Mouse (Mus musculus): ENCODE results near the gene Snrnp70.

DNA sequence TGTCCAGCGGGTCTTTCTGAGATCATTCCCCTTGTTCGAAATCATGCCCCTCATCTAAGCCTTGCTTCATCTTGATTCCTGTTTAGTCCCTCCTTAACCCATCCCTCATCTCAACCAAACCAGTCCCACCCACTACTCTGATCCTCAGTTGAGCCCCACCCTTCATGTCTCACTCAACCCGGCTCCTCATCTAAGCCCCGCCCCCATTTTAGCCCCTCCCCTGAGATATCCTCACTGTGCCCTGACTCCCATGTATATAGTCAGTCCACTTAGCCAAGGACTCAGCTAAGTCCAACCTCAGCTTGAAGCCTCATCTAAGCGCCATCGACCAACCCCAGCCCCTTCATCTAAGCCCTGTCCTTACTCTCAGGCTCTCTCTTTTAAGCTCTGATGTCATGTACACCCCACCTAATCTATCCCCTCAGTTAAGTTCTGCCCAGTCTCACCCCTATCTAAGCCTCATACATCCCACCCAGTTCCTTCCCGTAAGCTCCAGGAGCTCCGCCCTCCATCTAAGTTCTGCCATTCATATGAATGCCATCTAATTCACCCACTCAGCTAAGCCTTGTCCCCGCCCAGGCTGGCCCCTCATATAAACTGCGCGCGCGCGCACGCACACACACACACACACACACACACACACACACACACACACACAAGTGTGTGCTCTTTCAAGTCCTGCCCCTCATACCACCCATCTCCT lies 40.1 kb downstream of the Snrnp70 start:
- TF ChIP-seq POLR2A (IDR thresholded peaks at IDR 0.05; ENCODE audit: borderline replicate concordance, insufficient read depth, low read length) (no peak), CTCF (IDR thresholded peaks at IDR 0.05; ENCODE audit: borderline replicate concordance, insufficient read depth, low read depth, low read length) (no peak)

Data from cerebellum, adult 2 months (tissue).